Mouse (Mus musculus) heart, adult 8-10 months (tissue): Measurements from ENCODE around the gene Tjp2. TPM values are rescaled to one million over a fixed set of nuclear protein-coding genes. Genes with fewer than 3 reads are reported as not detected.

Experiments used
- DNase-seq: peaks from one replicate; pipeline ENCODE4 v3.0.0; 2022; ENCODE audit warnings: low spot score
- total RNA-seq, 4 experiments: library from RNA; stranded (reverse); gene quantifications; 2 replicates each; pipeline ENCODE4 v1.2.4; 2022

Gene Tjp2
- total RNA-seq, 4 experiments from 2014 or later, result 15.8 to 17.4 (median 17.0) TPM

- no peak for DNase-seq
These were observed 166.0 kb downstream of the Tjp2 start for GRCm38 (mm10) chr19:24058851-24059250.

DNA sequence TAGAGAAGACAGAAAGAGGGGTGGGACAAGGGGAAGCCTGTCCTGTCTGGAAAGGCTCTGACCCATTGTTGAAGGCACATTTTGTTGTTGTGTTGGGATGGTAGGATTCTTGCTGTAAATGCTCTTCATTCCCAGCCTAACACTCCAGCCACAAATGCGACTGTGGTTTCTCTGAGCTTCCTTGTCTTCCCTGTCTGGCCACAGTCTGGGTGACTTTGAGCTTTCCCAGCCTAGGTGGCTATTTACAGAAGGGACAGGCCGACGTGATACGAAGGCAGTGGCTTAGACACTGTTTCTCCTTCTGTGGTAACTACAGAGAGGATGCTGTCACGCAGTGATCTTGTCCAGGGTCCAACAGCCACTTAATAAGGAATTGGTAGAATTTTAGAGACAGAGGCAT is 166.8 kb downstream of the Tjp2 start:
- DNase-seq, result peak; percentile 23

- no peak for DNase-seq
These were observed 167.9 kb downstream of the Tjp2 start for GRCm38 (mm10) chr19:24056880-24057279.

DNA sequence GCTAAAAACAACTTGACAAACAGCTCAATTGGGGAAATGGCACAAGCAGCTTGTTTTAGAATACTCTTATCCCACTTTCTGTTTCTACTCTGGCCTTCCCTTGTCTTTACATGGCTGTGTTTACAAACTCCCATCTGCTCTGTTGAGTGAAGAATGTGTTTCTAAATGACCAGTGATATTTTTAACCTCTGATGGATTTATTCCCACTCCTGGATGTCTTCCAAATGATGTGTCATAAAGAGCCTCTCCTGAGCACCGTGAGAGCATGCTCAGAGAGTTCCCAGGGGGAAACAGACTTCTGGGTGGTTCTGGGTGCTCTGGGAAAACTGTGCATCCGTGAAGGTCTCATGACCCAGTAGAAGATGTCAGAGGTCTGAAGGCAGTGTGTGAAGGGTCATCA is 169.9 kb downstream of the Tjp2 start:
- DNase-seq, result peak; percentile 82

GRCm38 (mm10) chr19:24054265-24054664 is 170.6 kb downstream of the Tjp2 start:
- DNase-seq, result no peak

GRCm38 (mm10) chr19:24050514-24050913 is 174.3 kb downstream of the Tjp2 start:
- no peak for DNase-seq

GRCm38 (mm10) chr19:24049329-24049728 is 175.5 kb downstream of the Tjp2 start:
- no peak for DNase-seq

DNA sequence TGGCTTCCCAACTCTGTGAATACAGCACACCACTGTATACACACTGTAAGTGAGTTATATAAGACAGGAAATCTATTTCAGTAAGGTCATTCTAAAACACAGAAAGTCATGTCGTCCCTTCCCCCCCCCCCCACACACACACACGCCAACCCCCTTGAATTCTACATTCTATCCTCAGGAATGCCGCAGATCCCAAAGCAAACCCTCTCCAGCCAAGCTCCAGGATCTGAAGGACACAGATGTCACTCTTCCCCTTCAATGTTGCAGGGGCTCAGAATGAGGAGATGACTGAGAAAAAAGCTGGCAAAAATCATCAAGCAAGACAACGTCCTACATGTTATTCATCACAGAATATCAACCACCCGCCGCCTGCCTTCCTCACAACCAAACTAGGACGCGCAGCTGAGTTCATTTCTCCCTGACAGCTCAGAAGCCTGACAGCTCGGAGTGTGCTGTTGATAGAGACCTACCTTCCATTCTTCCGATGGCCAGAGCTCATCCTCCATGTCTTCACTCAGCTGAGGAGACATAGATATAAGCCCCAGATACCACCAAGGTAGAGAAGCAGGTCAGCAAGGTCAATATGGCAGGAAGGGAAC is 178.3 kb downstream of the Tjp2 start:
- DNase-seq, result no peak

Other genes with a start within 250 kb of the Tjp2 start
- gene Fam189a2, start 194.0 kb downstream of the Tjp2 start, total RNA-seq, result 10 to 100 TPM; 44.4 to 62.9 (median 52.5) TPM
- 10 to 100 TPM; 26.4 to 31.2 (median 29.3) TPM for gene Fxn, start 55.6 kb upstream of the Tjp2 start, total RNA-seq